Mouse (Mus musculus) forebrain, embryonic 12.5 days (tissue): Measurements from ENCODE around the gene Cyp2ab1. TPM values are rescaled to one million over a fixed set of nuclear protein-coding genes. Genes with fewer than 3 reads are reported as not detected.

Source experiments
- polyA plus RNA-seq: library from polyadenylated mRNA; unstranded; fragments of >200 nt; fragmentation: Nextera tagmentation; extraction: Ambion mirVana; gene quantifications from 2 replicates; pipeline ENCODE4 v1.2.1, GENCODE M21; 2016

The Cyp2ab1 gene
- polyA plus RNA-seq, 1 experiment from 2014 or later: not detected

Other genes with a start within 250 kb of the Cyp2ab1 start
- 53.0 and 64.5 TPM in 2 replicates for gene Klhl24, start 227.9 kb downstream of the Cyp2ab1 start, polyA plus RNA-seq
- 48.6 and 51.1 TPM in 2 replicates for gene Yeats2, start 184.3 kb downstream of the Cyp2ab1 start, polyA plus RNA-seq
- gene Map6d1, start 84.0 kb downstream of the Cyp2ab1 start, polyA plus RNA-seq: 1.4 and 1.8 TPM in 2 replicates
- gene Parl, start 23.0 kb downstream of the Cyp2ab1 start, polyA plus RNA-seq: 95.5 and 100 TPM in 2 replicates
- gene Abcc5, start 101.0 kb upstream of the Cyp2ab1 start, polyA plus RNA-seq: 102 and 120 TPM in 2 replicates
- gene Eif2b5, start 173.4 kb upstream of the Cyp2ab1 start, polyA plus RNA-seq: 120 and 125 TPM in 2 replicates
- 43.9 and 51.2 TPM in 2 replicates for gene Dvl3, start 191.6 kb upstream of the Cyp2ab1 start, polyA plus RNA-seq
- gene Ap2m1, start 210.1 kb upstream of the Cyp2ab1 start, polyA plus RNA-seq: 834 and 882 TPM in 2 replicates
- 60.9 and 74.3 TPM in 2 replicates for gene Abcf3, start 223.2 kb upstream of the Cyp2ab1 start, polyA plus RNA-seq